Mouse (Mus musculus): ENCODE results near the gene Morn1. TPM values are rescaled to one million over a fixed set of nuclear protein-coding genes. Genes with fewer than 3 reads are reported as not detected.

Morn1 gene
- 2.0 and 6.5 TPM in 2 replicates for polyA plus RNA-seq (2011; ENCODE audit: insufficient read depth, insufficient read length, low replicate concordance, missing spikeins)

- H3K27ac ChIP-seq (ENCODE audit: control insufficient read depth, insufficient read depth, low read depth, low read length, poor library complexity): peak within 1 kb of the TSS; percentile 96
- TF ChIP-seq POLR2A (IDR thresholded peaks at IDR 0.05; ENCODE audit: borderline replicate concordance, control insufficient read depth, low read depth, low read length) (peak; percentile 92), CTCF (IDR thresholded peaks at IDR 0.05; ENCODE audit: control insufficient read depth, insufficient read depth, low read length) (no peak)
- WGBS: under 1% methylated on average over 85 of the region's 85 CpGs
- peak within 1 kb of the TSS; percentile 100 for H3K4me3 ChIP-seq (replicated peaks; ENCODE audit: control insufficient read depth, low read depth, low read length)
- peaks cover 9% of the 10 kb centered on the region for H3K4me1 ChIP-seq (ENCODE audit: control insufficient read depth, insufficient read depth, low read length)
These were observed at the start of gene Morn1, which contains the start of gene Rer1 for GRCm38 (mm10) chr4:155086108-155087024. TSS of gene Morn1 (plus strand) at chr4:155086577. TSS of gene Rer1 (minus strand) at chr4:155086382.

- 59% methylated on average over 9 of the region's 9 CpGs for WGBS
- Histone ChIP-seq H3K4me3 (replicated peaks; ENCODE audit: control insufficient read depth, low read depth, low read length) (no peak overlapping the region), H3K27ac (ENCODE audit: control insufficient read depth, insufficient read depth, low read depth, low read length, poor library complexity) (no peak overlapping the region), H3K4me1 (ENCODE audit: control insufficient read depth, insufficient read depth, low read length) (no peaks in the 10 kb centered on the region)
- TF ChIP-seq CTCF (IDR thresholded peaks at IDR 0.05; ENCODE audit: control insufficient read depth, insufficient read depth, low read length) (no peak), POLR2A (IDR thresholded peaks at IDR 0.05; ENCODE audit: borderline replicate concordance, control insufficient read depth, low read depth, low read length) (no peak)
These were observed 46.2 kb upstream of the Morn1 start for GRCm38 (mm10) chr4:155040197-155040596.

GRCm38 (mm10) chr4:155040696-155041095 lies 45.7 kb upstream of the Morn1 start:
- WGBS: 62% methylated on average over 6 of the region's 6 CpGs
- TF ChIP-seq POLR2A (IDR thresholded peaks at IDR 0.05; ENCODE audit: borderline replicate concordance, control insufficient read depth, low read depth, low read length) (no peak), CTCF (IDR thresholded peaks at IDR 0.05; ENCODE audit: control insufficient read depth, insufficient read depth, low read length) (no peak)
- no peak overlapping the region for H3K27ac ChIP-seq (ENCODE audit: control insufficient read depth, insufficient read depth, low read depth, low read length, poor library complexity)
- H3K4me1 ChIP-seq (ENCODE audit: control insufficient read depth, insufficient read depth, low read length): no peaks in the 10 kb centered on the region
- no peak overlapping the region for H3K4me3 ChIP-seq (replicated peaks; ENCODE audit: control insufficient read depth, low read depth, low read length)

- Histone ChIP-seq H3K4me1 (ENCODE audit: control insufficient read depth, insufficient read depth, low read length) (no peaks in the 10 kb centered on the region), H3K4me3 (replicated peaks; ENCODE audit: control insufficient read depth, low read depth, low read length) (no peak overlapping the region), H3K27ac (ENCODE audit: control insufficient read depth, insufficient read depth, low read depth, low read length, poor library complexity) (no peak overlapping the region)
- TF ChIP-seq POLR2A (IDR thresholded peaks at IDR 0.05; ENCODE audit: borderline replicate concordance, control insufficient read depth, low read depth, low read length) (no peak), CTCF (IDR thresholded peaks at IDR 0.05; ENCODE audit: control insufficient read depth, insufficient read depth, low read length) (no peak)
- 5% methylated on average over 65 of the region's 65 CpGs for WGBS
These were observed 43.6 kb upstream of the Morn1 start for GRCm38 (mm10) chr4:155042606-155043288.

GRCm38 (mm10) chr4:155043289-155043625 lies 43.1 kb upstream of the Morn1 start:
- no peak overlapping the region for H3K4me3 ChIP-seq (replicated peaks; ENCODE audit: control insufficient read depth, low read depth, low read length)
- TF ChIP-seq CTCF (IDR thresholded peaks at IDR 0.05; ENCODE audit: control insufficient read depth, insufficient read depth, low read length): no peak
- H3K27ac ChIP-seq (ENCODE audit: control insufficient read depth, insufficient read depth, low read depth, low read length, poor library complexity): no peak overlapping the region
- WGBS: 3% methylated on average over 25 of the region's 25 CpGs
- no peaks in the 10 kb centered on the region for H3K4me1 ChIP-seq (ENCODE audit: control insufficient read depth, insufficient read depth, low read length)

- no peak for TF ChIP-seq POLR2A (IDR thresholded peaks at IDR 0.05; ENCODE audit: borderline replicate concordance, control insufficient read depth, low read depth, low read length)
- Histone ChIP-seq H3K4me3 (replicated peaks; ENCODE audit: control insufficient read depth, low read depth, low read length) (no peak overlapping the region), H3K27ac (ENCODE audit: control insufficient read depth, insufficient read depth, low read depth, low read length, poor library complexity) (no peak overlapping the region), H3K4me1 (ENCODE audit: control insufficient read depth, insufficient read depth, low read length) (peaks cover 1% of the 10 kb centered on the region; the same call in 1 of the 2 replicates)
- WGBS: 80% methylated on average over 14 of the region's 14 CpGs
These were observed 39.7 kb upstream of the Morn1 start for GRCm38 (mm10) chr4:155046636-155047035.

- 61% methylated on average over 7 of the region's 7 CpGs for WGBS
- Histone ChIP-seq H3K4me1 (ENCODE audit: control insufficient read depth, insufficient read depth, low read length) (peaks cover 1% of the 10 kb centered on the region; the same call in 1 of the 2 replicates), H3K27ac (ENCODE audit: control insufficient read depth, insufficient read depth, low read depth, low read length, poor library complexity) (no peak overlapping the region), H3K4me3 (replicated peaks; ENCODE audit: control insufficient read depth, low read depth, low read length) (no peak overlapping the region)
- TF ChIP-seq CTCF (IDR thresholded peaks at IDR 0.05; ENCODE audit: control insufficient read depth, insufficient read depth, low read length): no peak
- TF ChIP-seq POLR2A (IDR thresholded peaks at IDR 0.05; ENCODE audit: borderline replicate concordance, control insufficient read depth, low read depth, low read length): no peak
These were observed 36.3 kb upstream of the Morn1 start for GRCm38 (mm10) chr4:155050116-155050515.

GRCm38 (mm10) chr4:155056724-155057123 lies 29.7 kb upstream of the Morn1 start, which contains the start of gene Plch2:
TSS of gene Plch2 (minus strand) at chr4:155056784.
- WGBS: 71% methylated on average over 10 of the region's 10 CpGs
- no peak within 1 kb of the TSS for H3K4me3 ChIP-seq (replicated peaks; ENCODE audit: control insufficient read depth, low read depth, low read length)
- TF ChIP-seq POLR2A (IDR thresholded peaks at IDR 0.05; ENCODE audit: borderline replicate concordance, control insufficient read depth, low read depth, low read length) (no peak), CTCF (IDR thresholded peaks at IDR 0.05; ENCODE audit: control insufficient read depth, insufficient read depth, low read length) (no peak)
- H3K4me1 ChIP-seq (ENCODE audit: control insufficient read depth, insufficient read depth, low read length): no peaks in the 10 kb centered on the region
- no peak within 1 kb of the TSS for H3K27ac ChIP-seq (ENCODE audit: control insufficient read depth, insufficient read depth, low read depth, low read length, poor library complexity)

All from bone marrow, adult 2 months (tissue).